Mouse (Mus musculus): Measurements from ENCODE around the gene Usp22.

- TF ChIP-seq CTCF (IDR thresholded peaks at IDR 0.05; ENCODE audit: borderline replicate concordance, control insufficient read depth, extremely low read depth, insufficient read depth, low read length, poor library complexity) (no peak), POLR2A (IDR thresholded peaks at IDR 0.05; ENCODE audit: control insufficient read depth, extremely low read depth, insufficient read depth, low read length, poor library complexity) (no peak)
Measured at GRCm38 (mm10) chr11:61123886-61124285, 51.0 kb downstream of the Usp22 start.

Measured in thymus, adult 2 months (tissue).